Mouse (Mus musculus) MEL (cell line): ENCODE results near the gene Scn4a.

Source experiments
- CHD1 ChIP-seq: IDR thresholded peaks from 2 replicates; pipeline ENCODE4 v1.6.1; 2012; ENCODE audit warnings: low read depth, mild to moderate bottlenecking, inconsistent platforms, low read length, improper control_type of control experiment
- CTCF ChIP-seq, 3 experiments: IDR thresholded peaks in 2 of 3; conservative IDR thresholded peaks in 1 of 3; 2 replicates each; pipeline ENCODE4 v1.5.1; 2011 to 2012; ENCODE audit warnings: low read length in 3 of 3, low read depth in 2 of 3, mild to moderate bottlenecking in 2 of 3, improper control_type of control experiment in 1 of 3, inconsistent platforms in 1 of 3, mixed read lengths in 1 of 3, moderate library complexity in 1 of 3; ENCODE audit not compliant: control insufficient read depth in 1 of 3, insufficient read depth in 1 of 3, poor library complexity in 1 of 3, severe bottlenecking in 1 of 3
- EP300 ChIP-seq, 2 experiments: IDR thresholded peaks; 2 replicates each; pipeline ENCODE4 v1.6.1; 2011; ENCODE audit warnings: improper control_type of control experiment in 2 of 2, low read length in 2 of 2, low read depth in 1 of 2, mild to moderate bottlenecking in 1 of 2
- GABPA ChIP-seq: IDR thresholded peaks from 2 replicates; pipeline ENCODE4 v1.6.1; 2012; ENCODE audit warnings: low read depth, mild to moderate bottlenecking, inconsistent platforms, low read length, improper control_type of control experiment, moderate library complexity
- GATA1 ChIP-seq: IDR thresholded peaks from 2 replicates; pipeline ENCODE4 v1.6.1; 2011; ENCODE audit warnings: low read depth, low read length, improper control_type of control experiment
- KAT2A ChIP-seq: conservative IDR thresholded peaks from 2 replicates; pipeline ENCODE4 v1.6.1; 2012; ENCODE audit warnings: low read depth, low read length, improper control_type of control experiment, inconsistent platforms
- MAZ ChIP-seq: IDR thresholded peaks from 2 replicates; pipeline ENCODE4 v1.6.1; 2012; ENCODE audit warnings: low read depth, mild to moderate bottlenecking, inconsistent platforms, low read length, improper control_type of control experiment
- NRF1 ChIP-seq: IDR thresholded peaks from 2 replicates; pipeline ENCODE4 v1.6.1; 2014; ENCODE audit warnings: low read depth, mild to moderate bottlenecking, inconsistent platforms, low read length, improper control_type of control experiment, moderate library complexity; ENCODE audit not compliant: poor library complexity, insufficient read depth, severe bottlenecking
- POLR2A ChIP-seq, 2 experiments: IDR thresholded peaks; 2 replicates each; pipeline ENCODE4 v1.6.1; 2011 to 2012; ENCODE audit warnings: low read length in 2 of 2, mild to moderate bottlenecking in 2 of 2, control low read depth in 1 of 2, improper control_type of control experiment in 1 of 2, low read depth in 1 of 2, moderate library complexity in 1 of 2; ENCODE audit not compliant: control insufficient read depth in 1 of 2, insufficient read depth in 1 of 2, poor library complexity in 1 of 2
- POLR2AphosphoS2 ChIP-seq: IDR thresholded peaks from 2 replicates; pipeline ENCODE4 v1.6.1; 2011; ENCODE audit warnings: low read length, improper control_type of control experiment
- SMC3 ChIP-seq: IDR thresholded peaks from 2 replicates; pipeline ENCODE4 v1.6.1; 2011; ENCODE audit warnings: low read depth, low read length, improper control_type of control experiment
- USF1 ChIP-seq: IDR thresholded peaks from 2 replicates; pipeline ENCODE4 v1.6.1; 2014; ENCODE audit warnings: low read depth, mild to moderate bottlenecking, inconsistent platforms, low read length, improper control_type of control experiment, moderate library complexity
- ZKSCAN1 ChIP-seq: IDR thresholded peaks from 2 replicates; pipeline ENCODE4 v1.6.1; 2012; ENCODE audit warnings: low read depth, mild to moderate bottlenecking, inconsistent platforms, low read length, improper control_type of control experiment, moderate library complexity

DNA sequence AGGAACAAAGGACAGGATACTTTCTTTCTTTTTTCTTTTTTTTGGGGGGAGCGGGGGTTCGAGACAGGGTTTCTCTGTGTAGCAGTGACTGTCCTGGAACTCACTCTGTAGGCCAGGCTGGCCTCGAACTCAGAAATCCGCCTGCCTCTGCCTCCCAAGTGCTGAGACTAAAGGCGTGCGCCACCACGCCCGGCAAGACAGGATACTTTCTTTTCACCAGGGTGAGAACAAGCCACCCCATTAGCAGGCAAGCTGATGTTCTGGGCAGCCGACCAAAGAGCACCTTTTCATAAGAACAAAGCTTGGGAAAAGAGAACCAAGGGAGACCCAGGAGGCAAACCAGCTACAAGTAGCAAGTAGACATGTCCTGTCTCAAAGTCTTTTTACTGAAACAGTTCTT is 46.3 kb downstream of the Scn4a start:
- TF ChIP-seq GABPA (no peak), NRF1 (no peak), POLR2A (IDR thresholded peaks at IDR 0.05; ENCODE audit: control insufficient read depth in 1 of 2, insufficient read depth in 1 of 2, low read depth in 1 of 2, low read length in 2 of 2, poor library complexity in 1 of 2) (no peak), GATA1 (no peak), EP300 (IDR thresholded peaks at IDR 0.05; ENCODE audit: low read depth in 1 of 2, low read length in 2 of 2) (no peak), CHD1 (no peak), CTCF (IDR thresholded peaks at IDR 0.05 in 2 of 3, conservative IDR thresholded peaks at IDR 0.05 in 1 of 3; ENCODE audit: control insufficient read depth in 1 of 3, insufficient read depth in 1 of 3, low read depth in 2 of 3, low read length in 3 of 3, poor library complexity in 1 of 3, severe bottlenecking in 1 of 3) (no peak), KAT2A (no peak), USF1 (no peak), ZKSCAN1 (no peak), SMC3 (no peak), POLR2AphosphoS2 (no peak), MAZ (no peak)
